Mouse (Mus musculus) heart, adult 2 months (tissue): Measurements from ENCODE around the gene Fam136a. TPM values are rescaled to one million over a fixed set of nuclear protein-coding genes. Genes with fewer than 3 reads are reported as not detected.
"Not testable (repeated sequence)": the region's sequence is repeated elsewhere in the genome, so short reads cannot be mapped to it uniquely, and the experiment has no call there.

ENCODE experiments used
- DNase-seq, 2 experiments: peaks; one replicate each; pipeline ENCODE4 v3.0.0; 2021
- H3K27ac ChIP-seq: fragments of 200-600 bp; 2 replicates; pipeline ENCODE4 v1.8.1; 2022
- H3K27me3 ChIP-seq: fragments of 200-500 bp; 2 replicates; pipeline ENCODE4 v1.6.1; 2012; ENCODE audit warnings: mild to moderate bottlenecking, low read length, inconsistent platforms, mixed read lengths; ENCODE audit not compliant: control insufficient read depth, insufficient read depth
- H3K36me3 ChIP-seq: fragments of 200-500 bp; 2 replicates; pipeline ENCODE4 v1.6.1; 2012; ENCODE audit warnings: low read length, inconsistent platforms; ENCODE audit not compliant: control insufficient read depth, insufficient read depth
- H3K4me1 ChIP-seq: fragments of 200-500 bp; 2 replicates; pipeline ENCODE4 v1.6.1; 2011; ENCODE audit warnings: low read length; ENCODE audit not compliant: control insufficient read depth, insufficient read depth
- H3K4me3 ChIP-seq: fragments of 200-600 bp; 2 replicates; pipeline ENCODE4 v1.8.1; 2022
- H3K79me2 ChIP-seq: fragments of 200-500 bp; replicated peaks from 2 replicates; pipeline ENCODE4 v1.6.1; 2012; ENCODE audit warnings: mild to moderate bottlenecking, inconsistent platforms, low read length, moderate library complexity, mixed read lengths; ENCODE audit not compliant: control insufficient read depth, insufficient read depth
- H3K9ac ChIP-seq: fragments of 200-500 bp; 2 replicates; pipeline ENCODE4 v1.6.1; 2012; ENCODE audit warnings: low read depth, mild to moderate bottlenecking, control low read depth, inconsistent platforms, low read length, mixed read lengths
- CTCF ChIP-seq: fragments of 200-600 bp; IDR thresholded peaks from 2 replicates; pipeline ENCODE4 v1.8.1; 2022; ENCODE audit warnings: antibody characterized with exemption, mild to moderate bottlenecking, moderate library complexity
- EP300 ChIP-seq: fragments of 200-500 bp; IDR thresholded peaks from 2 replicates; pipeline ENCODE4 v1.6.1; 2011; ENCODE audit warnings: low read depth, low read length, control low read depth; ENCODE audit not compliant: insufficient read depth
- POLR2A ChIP-seq: fragments of 200-500 bp; IDR thresholded peaks from 2 replicates; pipeline ENCODE4 v1.6.1; 2011; ENCODE audit warnings: mild to moderate bottlenecking, low read depth, low read length, control low read depth; ENCODE audit not compliant: insufficient read depth
- WGBS: fragments of 180-500 bp; shearing (Covaris S2); methylation state at CpG from one replicate; pipeline ENCODE4 v1.1.7; 2018; 5-methylcytosine and 5-hydroxymethylcytosine counted together
- intact Hi-C: fragments of 180-260 bp; cut with DNase I; formaldehyde crosslinking; loops from one replicate; pipeline ENCODE4 v1.15.1; 2025
- polyA plus RNA-seq: library from polyadenylated mRNA; depleted of rRNA; stranded (reverse); fragments of >200 nt; gene quantifications from 2 replicates; pipeline ENCODE4 v1.2.3, GENCODE M21; 2012
- total RNA-seq, 2 experiments: library from RNA; stranded (reverse); gene quantifications; 2 replicates each; pipeline ENCODE4 v1.2.3; 2021

Gene Fam136a
- total and polyA plus RNA-seq, 3 experiments: 15.8 to 29.3 (median 29.3) TPM

GRCm38 (mm10) chr6:86378341-86378740 is 12.9 kb downstream of the Fam136a start:
- no peaks in the 10 kb centered on the region for H3K36me3 ChIP-seq
- no peak overlapping the region for H3K4me3 ChIP-seq
- no peaks in the 10 kb centered on the region for H3K4me1 ChIP-seq
- intact Hi-C loops: loop anchor here (10.0 kb wide), 1 partner anchor 434 kb away; no protein-coding TSS in a partner anchor
- WGBS: 88% methylated on average over 3 of the region's 3 CpGs
- H3K27ac ChIP-seq: no peak overlapping the region
- H3K27me3 ChIP-seq: no peaks in the 10 kb centered on the region
- no peak for TF ChIP-seq CTCF
- TF ChIP-seq EP300: no peak
- no peak for TF ChIP-seq POLR2A
- no peaks in the 10 kb centered on the region for H3K79me2 ChIP-seq
- DNase-seq: no peak
- no peak overlapping the region for H3K9ac ChIP-seq

- H3K4me1 ChIP-seq, H3K27me3 ChIP-seq, H3K27ac ChIP-seq, H3K9ac ChIP-seq, DNase-seq, H3K36me3 ChIP-seq, H3K79me2 ChIP-seq, intact Hi-C loops, H3K4me3 ChIP-seq: not testable (repeated sequence)
- WGBS: 66% methylated on average over 8 of the region's 8 CpGs
These were observed 14.7 kb downstream of the Fam136a start for GRCm38 (mm10) chr6:86380112-86380511.

GRCm38 (mm10) chr6:86382551-86382950 is 17.1 kb downstream of the Fam136a start:
- Histone ChIP-seq H3K4me1 (no peaks in the 10 kb centered on the region), H3K4me3 (no peak overlapping the region), H3K27ac (no peak overlapping the region), H3K79me2 (no peaks in the 10 kb centered on the region), H3K9ac (no peak overlapping the region), H3K36me3 (no peaks in the 10 kb centered on the region), H3K27me3 (no peaks in the 10 kb centered on the region)
- intact Hi-C loops: no loop called here
- no peak for DNase-seq
- no peak for TF ChIP-seq CTCF
- TF ChIP-seq POLR2A: no peak
- no peak for TF ChIP-seq EP300

- no peak overlapping the region for H3K27ac ChIP-seq
- no peak overlapping the region for H3K9ac ChIP-seq
- H3K79me2 ChIP-seq: no peaks in the 10 kb centered on the region
- no peak for TF ChIP-seq CTCF
- no peak for TF ChIP-seq EP300
- TF ChIP-seq POLR2A: no peak
- DNase-seq: no peak
- intact Hi-C loops: no loop called here
- no peaks in the 10 kb centered on the region for H3K4me1 ChIP-seq
- no peak overlapping the region for H3K4me3 ChIP-seq
- WGBS: 44% methylated on average over 16 of the region's 16 CpGs
- no peaks in the 10 kb centered on the region for H3K36me3 ChIP-seq
- no peaks in the 10 kb centered on the region for H3K27me3 ChIP-seq
These were observed 17.9 kb downstream of the Fam136a start for GRCm38 (mm10) chr6:86383370-86383769.

GRCm38 (mm10) chr6:86384692-86385091 is 19.2 kb downstream of the Fam136a start:
- Histone ChIP-seq H3K4me3 (no peak overlapping the region), H3K4me1 (no peaks in the 10 kb centered on the region), H3K27me3 (no peaks in the 10 kb centered on the region), H3K9ac (no peak overlapping the region), H3K79me2 (no peaks in the 10 kb centered on the region), H3K36me3 (no peaks in the 10 kb centered on the region), H3K27ac (no peak overlapping the region)
- intact Hi-C loops: no loop called here
- TF ChIP-seq CTCF: no peak
- no peak for TF ChIP-seq POLR2A
- TF ChIP-seq EP300: no peak
- no peak for DNase-seq
- WGBS: 56% methylated on average over 4 of the region's 4 CpGs

GRCm38 (mm10) chr6:86385362-86386104 is 20.1 kb downstream of the Fam136a start:
- no peaks in the 10 kb centered on the region for H3K36me3 ChIP-seq
- intact Hi-C loops: no loop called here
- no peak for DNase-seq
- H3K79me2 ChIP-seq: no peaks in the 10 kb centered on the region
- no peak overlapping the region for H3K27ac ChIP-seq
- TF ChIP-seq CTCF (no peak), EP300 (no peak), POLR2A (no peak)
- H3K9ac ChIP-seq: no peak overlapping the region
- H3K4me3 ChIP-seq: no peak overlapping the region
- no peaks in the 10 kb centered on the region for H3K27me3 ChIP-seq
- no peaks in the 10 kb centered on the region for H3K4me1 ChIP-seq
- WGBS: 86% methylated on average over 5 of the region's 5 CpGs
